Mouse (Mus musculus) olfactory bulb, adult 2 months (tissue): ENCODE measurements around the gene Rnf215.

Source experiments
- CTCF ChIP-seq: fragments of 200-500 bp; IDR thresholded peaks from 2 replicates; pipeline ENCODE4 v1.5.1; 2012; ENCODE audit warnings: low read depth, mild to moderate bottlenecking, low read length, moderate library complexity; ENCODE audit not compliant: insufficient read depth
- POLR2A ChIP-seq: fragments of 200-500 bp; IDR thresholded peaks from 2 replicates; pipeline ENCODE4 v1.6.1; 2012; ENCODE audit warnings: mild to moderate bottlenecking, low read depth, low read length, moderate library complexity; ENCODE audit not compliant: insufficient read depth

DNA sequence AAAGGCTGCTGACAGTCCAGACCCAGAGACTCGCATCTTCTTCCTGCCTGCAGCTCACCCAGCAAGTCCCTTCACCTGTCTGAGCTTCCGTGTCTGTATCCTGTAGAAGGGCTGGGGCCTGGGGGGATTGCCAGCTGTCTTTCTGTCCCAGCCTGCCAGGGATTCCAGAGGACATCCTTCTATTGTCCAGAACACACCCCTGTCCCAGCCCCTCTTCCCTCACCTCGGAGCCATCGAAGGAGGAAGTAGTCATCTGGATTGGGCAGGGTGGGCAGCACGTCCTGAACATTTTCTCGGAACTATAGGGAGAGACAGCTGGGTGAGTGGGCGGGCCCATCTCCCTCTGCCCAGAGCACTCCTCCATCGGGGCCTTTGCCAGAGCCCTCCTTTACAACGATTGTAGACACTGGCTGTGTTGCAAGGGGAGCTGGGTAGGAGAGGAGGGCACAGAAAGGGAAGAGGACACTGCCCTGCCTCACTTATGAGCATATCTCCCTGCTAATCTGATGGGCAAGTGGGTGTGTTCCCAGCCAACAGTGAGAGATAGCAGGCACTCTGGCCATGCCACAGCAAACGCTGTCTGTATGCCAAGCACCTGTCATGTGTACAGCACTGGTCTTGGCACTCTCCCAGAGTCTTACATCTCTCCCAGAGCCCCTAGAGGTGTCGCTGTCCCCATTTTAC lies 18.4 kb upstream of the Rnf215 start:
- TF ChIP-seq POLR2A: no peak
- no peak for TF ChIP-seq CTCF
